Mouse (Mus musculus): ENCODE data around the gene Fam189b. TPM values are rescaled to one million over a fixed set of nuclear protein-coding genes. Genes with fewer than 3 reads are reported as not detected.
A peak's percentile ranks its signal among the peaks of the same experiment; 100 is the strongest.

Fam189b gene
- polyA plus RNA-seq, 1 experiment from 2014 or later, result 31.5 TPM

DNA sequence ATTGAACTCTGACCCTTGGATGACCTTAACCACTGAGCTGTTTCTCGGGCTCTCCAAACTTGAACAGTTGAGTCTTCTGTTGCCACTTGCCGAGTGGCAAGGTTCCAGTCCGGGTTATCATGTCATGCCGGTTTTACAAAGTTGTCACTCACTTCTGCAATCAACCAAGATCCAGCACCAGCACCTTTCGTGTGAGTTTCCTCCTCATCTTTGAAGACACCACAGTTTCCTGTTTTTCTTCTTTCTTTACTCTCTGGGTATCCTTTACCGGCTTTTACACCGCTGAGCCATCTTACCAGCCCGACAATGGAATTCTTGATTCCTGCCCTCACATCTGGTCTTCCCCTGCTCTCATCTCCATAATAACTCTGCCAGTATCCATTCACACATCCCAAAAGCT lies 7.5 kb downstream of the Fam189b start:
- WGBS, result 81% methylated on average over 8 of the region's 8 CpGs
- no peak overlapping the region for H3K9ac ChIP-seq
- H3K4me2 ChIP-seq, result no peak overlapping the region
- no peaks in the 10 kb centered on the region for H3K27me3 ChIP-seq
- H3K36me3 ChIP-seq, result peaks cover 33% of the 10 kb centered on the region
- H3K4me3 ChIP-seq, result no peak overlapping the region
- peaks cover 6% of the 10 kb centered on the region for H3K4me1 ChIP-seq
- H3K9me3 ChIP-seq, result no peaks in the 10 kb centered on the region
- H3K27ac ChIP-seq, result no peak overlapping the region
- no peak for ATAC-seq (ENCODE audit: insufficient number of reproducible peaks, insufficient read depth, low FRiP score, low TSS enrichment, low read depth)

DNA sequence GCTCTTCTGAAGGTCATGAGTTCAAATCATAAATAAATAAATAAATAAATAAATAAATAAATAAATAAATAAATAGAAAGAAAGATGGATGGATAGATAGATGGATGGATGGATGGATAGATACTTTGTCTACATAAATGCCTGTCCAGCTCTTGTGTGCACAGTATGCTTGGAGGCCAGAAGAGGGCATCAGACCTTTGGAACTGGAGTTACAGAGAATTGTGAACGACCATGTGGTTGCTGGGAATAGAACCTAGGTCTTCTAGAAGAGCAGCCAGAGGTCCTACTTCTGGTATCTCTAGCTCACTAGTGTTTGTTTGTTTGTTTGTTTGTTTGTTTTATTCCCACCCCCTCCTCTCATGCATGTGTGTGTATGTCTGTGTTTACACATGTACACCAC lies 10.4 kb downstream of the Fam189b start:
- WGBS, result 57% methylated on average over 1 of the region's 1 CpGs
- Histone ChIP-seq H3K9ac (no peak overlapping the region), H3K4me3 (no peak overlapping the region), H3K4me1 (peaks cover 6% of the 10 kb centered on the region), H3K27me3 (no peaks in the 10 kb centered on the region), H3K27ac (no peak overlapping the region), H3K36me3 (peaks cover 13% of the 10 kb centered on the region), H3K4me2 (no peak overlapping the region), H3K9me3 (no peaks in the 10 kb centered on the region)
- ATAC-seq (ENCODE audit: insufficient number of reproducible peaks, insufficient read depth, low FRiP score, low TSS enrichment, low read depth), result no peak

DNA sequence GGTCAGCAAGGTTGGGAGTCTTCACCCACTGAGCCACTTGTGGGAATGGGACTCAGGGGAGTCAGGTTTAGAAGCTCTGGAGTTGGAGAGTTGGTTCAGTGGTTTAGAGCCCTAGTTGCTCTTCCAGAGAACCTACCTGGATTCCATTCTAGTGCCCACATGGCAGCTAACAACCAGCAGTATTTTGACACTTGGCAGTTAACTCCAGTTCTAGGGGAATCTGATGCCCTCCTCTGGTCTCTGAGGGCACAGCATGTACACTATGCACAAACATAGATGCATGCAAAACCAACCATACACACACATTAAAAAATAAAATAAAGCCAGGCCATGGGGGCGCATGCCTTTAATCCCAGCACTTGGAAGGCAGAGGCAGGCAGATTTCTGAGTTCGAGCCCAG lies 10.9 kb downstream of the Fam189b start:
- Histone ChIP-seq H3K27ac (no peak overlapping the region), H3K4me3 (no peak overlapping the region), H3K9ac (no peak overlapping the region), H3K36me3 (peaks cover 8% of the 10 kb centered on the region), H3K27me3 (no peaks in the 10 kb centered on the region), H3K4me2 (no peak overlapping the region), H3K9me3 (no peaks in the 10 kb centered on the region), H3K4me1 (peaks cover 6% of the 10 kb centered on the region)
- ATAC-seq (ENCODE audit: insufficient number of reproducible peaks, insufficient read depth, low FRiP score, low TSS enrichment, low read depth), result no peak
- WGBS, result 88% methylated on average over 2 of the region's 2 CpGs

DNA sequence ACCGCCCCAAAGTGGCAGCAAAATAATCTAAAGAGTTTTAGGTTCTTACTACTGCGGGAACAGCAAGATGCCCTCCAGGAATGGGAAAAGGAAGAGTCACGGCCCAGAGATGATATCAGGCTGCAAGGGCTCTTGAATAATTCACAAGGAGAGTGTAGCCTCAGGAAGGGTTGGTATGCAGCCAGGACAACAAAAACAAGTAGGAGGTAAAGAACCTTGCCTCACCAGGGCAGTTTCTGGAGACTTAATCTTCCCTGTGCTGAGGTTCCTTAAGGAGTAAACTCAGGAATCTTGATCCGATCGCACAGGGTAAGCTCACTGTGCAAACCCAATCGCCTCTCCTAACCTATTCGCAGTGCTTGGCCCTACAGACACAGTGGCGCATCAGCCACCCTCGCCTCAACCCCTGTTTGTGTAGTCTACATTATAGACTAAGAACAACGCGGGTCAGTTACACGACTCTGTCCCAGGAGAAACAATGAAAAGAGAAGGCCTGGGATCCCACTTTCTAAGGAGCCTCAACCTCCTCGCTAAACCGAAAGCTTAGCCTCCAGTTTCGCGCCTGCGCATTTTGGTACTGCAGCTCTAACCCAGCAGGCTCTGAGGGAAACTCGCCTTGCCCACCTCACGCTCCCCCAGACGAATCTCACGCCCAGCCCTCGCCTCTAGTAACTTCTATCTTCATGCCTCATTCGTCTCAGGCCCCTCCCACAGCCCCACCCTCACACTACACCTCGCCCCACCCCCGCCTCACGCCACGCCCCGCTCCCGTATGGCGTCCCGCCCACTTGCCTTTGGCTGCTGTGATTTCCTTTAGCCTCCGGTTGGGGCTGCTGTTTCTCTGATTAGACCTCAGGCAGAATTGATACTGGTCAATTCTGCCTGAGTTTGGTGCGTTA lies 13.3 kb downstream of the Fam189b start:
- Histone ChIP-seq H3K27me3 (no peaks in the 10 kb centered on the region), H3K27ac (peak overlapping the region; percentile 84), H3K36me3 (no peaks in the 10 kb centered on the region), H3K4me3 (peak overlapping the region; percentile 44), H3K4me2 (peak overlapping the region; percentile 61), H3K9me3 (no peaks in the 10 kb centered on the region), H3K4me1 (peaks cover 6% of the 10 kb centered on the region), H3K9ac (peak overlapping the region; percentile 68)
- WGBS, result 6% methylated on average over 33 of the region's 33 CpGs
- peak; percentile 95 for ATAC-seq (ENCODE audit: insufficient number of reproducible peaks, insufficient read depth, low FRiP score, low TSS enrichment, low read depth)

DNA sequence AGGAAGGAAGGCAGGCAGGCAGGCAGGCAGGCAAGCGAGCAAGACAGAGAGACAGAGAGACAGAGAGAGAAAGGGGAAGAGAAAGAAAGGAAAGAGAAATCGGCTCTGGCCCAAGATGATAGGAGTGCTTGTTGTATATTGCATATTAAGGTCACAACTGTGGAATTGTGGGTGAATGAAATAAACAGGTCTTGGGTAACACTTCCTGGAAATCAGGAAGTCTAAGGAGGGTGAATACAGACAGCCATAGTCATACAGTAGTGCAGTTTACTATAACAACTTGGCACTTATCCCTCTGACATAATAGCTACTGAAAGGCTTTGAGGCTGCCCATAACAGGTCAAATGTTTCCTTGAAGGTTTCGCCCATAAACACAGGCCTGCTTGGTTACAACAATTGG lies 16.9 kb downstream of the Fam189b start:
- H3K36me3 ChIP-seq, result peaks cover 5% of the 10 kb centered on the region; the same call in 1 of the 2 replicates
- H3K27me3 ChIP-seq, result no peaks in the 10 kb centered on the region
- no peak for ATAC-seq (ENCODE audit: insufficient number of reproducible peaks, insufficient read depth, low FRiP score, low TSS enrichment, low read depth)
- H3K27ac ChIP-seq, result no peak overlapping the region
- H3K9me3 ChIP-seq, result no peaks in the 10 kb centered on the region
- no peak overlapping the region for H3K9ac ChIP-seq
- H3K4me2 ChIP-seq, result no peak overlapping the region
- no peak overlapping the region for H3K4me3 ChIP-seq
- WGBS, result 72% methylated on average over 3 of the region's 3 CpGs
- peaks cover 11% of the 10 kb centered on the region for H3K4me1 ChIP-seq

DNA sequence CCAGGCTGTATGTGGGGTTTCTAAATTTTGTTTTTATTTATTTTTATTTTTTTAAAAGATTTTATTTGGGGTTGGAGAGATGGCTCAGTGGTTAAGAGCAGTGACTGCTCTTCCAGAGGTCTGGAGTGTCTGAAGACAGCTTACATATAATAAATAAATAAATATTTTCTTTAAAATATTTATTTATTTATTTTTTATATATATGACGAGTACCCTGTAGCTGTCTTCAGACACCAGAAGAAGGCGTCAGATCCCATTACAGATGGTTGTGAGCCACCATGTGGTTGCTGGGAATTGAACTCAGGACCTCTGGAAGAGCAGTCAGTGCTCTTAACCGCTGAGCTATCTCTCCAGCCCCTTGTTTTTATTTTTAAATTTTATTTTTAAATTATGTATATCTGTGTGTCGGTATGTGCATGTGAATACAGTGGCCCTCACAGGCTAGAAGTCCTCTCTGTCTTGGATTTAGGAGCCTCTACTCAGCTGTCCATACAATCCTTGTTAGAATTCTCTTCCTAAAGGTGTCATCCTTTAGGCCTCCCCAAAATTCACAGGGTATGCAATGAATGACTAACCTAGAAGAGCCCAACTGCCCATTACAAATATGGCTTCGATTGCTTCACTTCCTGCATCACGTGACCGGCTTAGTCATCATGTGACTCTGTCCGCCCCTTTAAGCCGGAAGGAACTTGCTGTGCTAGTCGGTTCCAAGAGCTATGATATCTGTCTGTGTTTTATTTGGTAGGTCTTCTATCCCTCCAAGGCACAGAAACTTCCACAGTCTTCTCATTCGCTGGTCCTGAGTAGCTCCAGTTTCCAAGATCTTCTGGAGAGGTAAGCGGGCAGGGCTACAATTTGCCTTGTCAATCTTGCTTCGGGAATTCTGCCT lies 19.6 kb downstream of the Fam189b start, which contains the start of gene Gba:
Gene Gba (plus strand): TSS at position 676 of the 889 bp plus-strand sequence.
- 25% methylated on average over 13 of the region's 13 CpGs for WGBS
- H3K9ac ChIP-seq, result peak within 1 kb of the TSS; percentile 73
- peaks cover 5% of the 10 kb centered on the region for H3K4me1 ChIP-seq
- no peaks in the 10 kb centered on the region for H3K9me3 ChIP-seq
- ATAC-seq (ENCODE audit: insufficient number of reproducible peaks, insufficient read depth, low FRiP score, low TSS enrichment, low read depth), result peak; percentile 73
- H3K4me3 ChIP-seq, result peak within 1 kb of the TSS; percentile 52
- H3K27ac ChIP-seq, result no peak within 1 kb of the TSS
- peak within 1 kb of the TSS; percentile 70 for H3K4me2 ChIP-seq
- peaks cover 32% of the 10 kb centered on the region for H3K36me3 ChIP-seq
- H3K27me3 ChIP-seq, result no peaks in the 10 kb centered on the region

DNA sequence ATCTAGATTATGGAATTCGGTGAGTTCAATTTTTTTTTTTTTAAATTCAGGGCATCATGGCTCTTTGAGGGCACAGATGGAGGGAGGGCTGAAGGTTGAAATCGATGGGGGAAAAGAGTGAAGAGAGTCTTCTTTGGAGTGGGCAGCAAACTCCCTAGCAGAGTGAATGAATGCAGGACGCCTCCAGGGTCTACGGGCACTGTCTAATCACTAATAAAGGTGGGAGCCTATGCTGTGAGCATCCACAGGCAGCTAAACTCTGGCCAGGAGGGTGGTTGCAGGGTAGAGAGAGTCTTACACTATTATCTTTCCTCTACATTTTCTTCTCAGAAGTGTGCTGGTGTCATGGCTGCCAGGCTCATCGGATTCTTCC lies 20.2 kb downstream of the Fam189b start:
- Histone ChIP-seq H3K27me3 (no peaks in the 10 kb centered on the region), H3K27ac (no peak overlapping the region), H3K9me3 (no peaks in the 10 kb centered on the region), H3K9ac (peak overlapping the region; percentile 73), H3K4me2 (peak overlapping the region; percentile 70), H3K36me3 (peaks cover 38% of the 10 kb centered on the region), H3K4me1 (peaks cover 5% of the 10 kb centered on the region), H3K4me3 (peak overlapping the region; percentile 52)
- 40% methylated on average over 5 of the region's 5 CpGs for WGBS
- ATAC-seq (ENCODE audit: insufficient number of reproducible peaks, insufficient read depth, low FRiP score, low TSS enrichment, low read depth), result no peak

DNA sequence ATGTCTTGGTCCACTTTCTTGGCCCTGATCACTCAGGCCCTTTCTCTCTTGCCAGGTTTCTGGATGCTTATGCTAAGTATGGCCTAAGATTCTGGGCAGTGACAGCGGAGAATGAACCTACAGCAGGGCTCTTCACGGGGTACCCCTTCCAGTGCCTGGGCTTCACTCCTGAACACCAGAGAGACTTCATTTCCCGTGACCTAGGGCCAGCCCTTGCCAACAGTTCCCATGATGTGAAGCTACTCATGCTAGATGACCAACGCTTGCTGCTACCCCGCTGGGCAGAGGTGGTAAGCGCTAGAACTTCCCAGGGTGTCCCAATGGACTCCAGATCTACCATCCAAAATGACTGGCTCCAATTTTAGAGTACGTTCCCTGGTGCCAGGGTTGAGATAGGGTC lies 23.1 kb downstream of the Fam189b start:
- no peak overlapping the region for H3K9ac ChIP-seq
- 94% methylated on average over 7 of the region's 7 CpGs for WGBS
- no peak for ATAC-seq (ENCODE audit: insufficient number of reproducible peaks, insufficient read depth, low FRiP score, low TSS enrichment, low read depth)
- H3K27me3 ChIP-seq, result no peaks in the 10 kb centered on the region
- H3K27ac ChIP-seq, result no peak overlapping the region
- peaks cover 67% of the 10 kb centered on the region for H3K36me3 ChIP-seq
- H3K4me3 ChIP-seq, result no peak overlapping the region
- H3K4me2 ChIP-seq, result no peak overlapping the region
- no peaks in the 10 kb centered on the region for H3K9me3 ChIP-seq
- H3K4me1 ChIP-seq, result peaks cover 5% of the 10 kb centered on the region

DNA sequence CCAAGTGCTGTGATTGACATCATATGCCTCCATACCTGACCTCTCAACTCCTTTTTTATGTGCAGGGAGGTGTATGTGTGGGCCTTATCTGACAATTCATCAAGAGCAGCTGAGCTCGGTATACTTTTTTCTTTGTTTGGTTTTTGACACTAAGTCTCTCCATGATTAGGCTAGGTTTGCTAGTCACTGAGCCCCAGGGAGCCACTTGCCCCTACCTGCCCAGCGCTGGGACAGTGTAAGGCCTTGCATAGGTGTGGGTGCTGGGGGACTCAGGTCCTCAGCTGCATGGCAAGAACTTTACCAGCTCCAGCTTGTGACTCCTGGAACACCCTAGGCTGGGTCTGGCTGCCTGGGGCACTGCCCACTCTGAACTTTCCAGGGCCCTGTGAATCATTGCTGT lies 23.8 kb downstream of the Fam189b start:
- Histone ChIP-seq H3K27me3 (no peaks in the 10 kb centered on the region), H3K27ac (no peak overlapping the region), H3K36me3 (peaks cover 67% of the 10 kb centered on the region), H3K9ac (no peak overlapping the region), H3K4me3 (no peak overlapping the region), H3K4me1 (peaks cover 5% of the 10 kb centered on the region), H3K4me2 (no peak overlapping the region), H3K9me3 (no peaks in the 10 kb centered on the region)
- no peak for ATAC-seq (ENCODE audit: insufficient number of reproducible peaks, insufficient read depth, low FRiP score, low TSS enrichment, low read depth)
- WGBS, result 86% methylated on average over 2 of the region's 2 CpGs

DNA sequence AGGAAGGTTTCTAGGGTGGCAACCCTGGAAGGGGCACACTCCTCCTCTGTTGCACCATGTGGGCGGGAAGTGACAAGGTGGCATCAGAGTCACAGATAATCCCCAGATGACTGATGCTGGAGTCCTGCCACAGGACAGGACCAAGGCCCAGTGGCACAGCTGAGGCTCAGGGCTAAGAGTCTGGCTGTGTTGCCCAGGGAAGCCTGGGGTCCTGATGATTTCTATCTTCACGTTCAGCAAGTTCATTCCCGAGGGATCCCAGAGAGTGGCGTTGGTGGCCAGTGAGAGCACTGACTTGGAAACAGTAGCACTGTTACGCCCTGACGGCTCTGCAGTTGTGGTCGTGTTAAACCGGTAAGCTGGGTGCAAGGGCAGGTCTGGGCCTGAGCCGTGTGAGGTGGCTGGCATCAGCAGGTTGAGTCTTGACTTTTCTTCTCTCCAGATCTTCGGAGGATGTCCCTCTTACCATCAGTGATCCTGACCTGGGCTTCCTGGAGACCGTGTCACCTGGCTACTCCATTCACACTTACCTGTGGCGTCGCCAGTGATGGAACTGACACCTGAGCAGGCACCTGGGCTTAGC lies 25.2 kb downstream of the Fam189b start:
- no peak for ATAC-seq (ENCODE audit: insufficient number of reproducible peaks, insufficient read depth, low FRiP score, low TSS enrichment, low read depth)
- peaks cover 67% of the 10 kb centered on the region for H3K36me3 ChIP-seq
- H3K4me2 ChIP-seq, result no peak overlapping the region
- peaks cover 10% of the 10 kb centered on the region for H3K4me1 ChIP-seq
- no peaks in the 10 kb centered on the region for H3K9me3 ChIP-seq
- no peaks in the 10 kb centered on the region for H3K27me3 ChIP-seq
- no peak overlapping the region; the same call in 1 of the 2 replicates for H3K4me3 ChIP-seq
- no peak overlapping the region for H3K27ac ChIP-seq
- WGBS, result 83% methylated on average over 13 of the region's 13 CpGs
- no peak overlapping the region for H3K9ac ChIP-seq

DNA sequence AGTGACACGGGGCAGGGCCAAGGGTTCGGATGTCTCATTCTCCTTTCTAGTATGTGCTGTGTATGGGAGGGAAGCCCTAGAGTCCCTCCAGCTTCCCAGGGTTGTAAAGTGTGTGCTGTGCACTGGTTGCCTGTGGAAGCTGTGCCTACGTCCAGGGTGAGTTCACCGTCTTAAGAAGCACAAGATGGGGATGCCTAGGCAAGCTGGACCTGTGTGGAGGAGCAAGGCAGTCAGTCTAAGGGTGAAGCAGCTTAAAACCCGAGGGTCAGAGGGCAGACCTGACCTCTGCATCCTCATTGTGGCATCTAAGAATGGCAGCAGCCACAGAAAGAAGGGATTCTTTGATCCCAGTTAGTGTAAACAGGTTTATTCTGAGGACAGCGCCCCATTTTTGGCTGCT lies 25.8 kb downstream of the Fam189b start:
- H3K4me2 ChIP-seq, result no peak overlapping the region
- H3K27me3 ChIP-seq, result no peaks in the 10 kb centered on the region
- H3K36me3 ChIP-seq, result peaks cover 67% of the 10 kb centered on the region
- no peaks in the 10 kb centered on the region for H3K9me3 ChIP-seq
- H3K27ac ChIP-seq, result no peak overlapping the region
- no peak overlapping the region for H3K4me3 ChIP-seq
- H3K9ac ChIP-seq, result no peak overlapping the region
- peaks cover 7% of the 10 kb centered on the region for H3K4me1 ChIP-seq
- no peak for ATAC-seq (ENCODE audit: insufficient number of reproducible peaks, insufficient read depth, low FRiP score, low TSS enrichment, low read depth)
- WGBS, result 80% methylated on average over 6 of the region's 6 CpGs

Data from embryonic facial prominence, embryonic 13.5 days (tissue).